Mouse (Mus musculus) olfactory bulb, adult 2 months (tissue): ENCODE data around the gene Pank1.

Experiments used
- CTCF ChIP-seq: fragments of 200-500 bp; IDR thresholded peaks from 2 replicates; pipeline ENCODE4 v1.5.1; 2012; ENCODE audit warnings: low read depth, mild to moderate bottlenecking, low read length, moderate library complexity; ENCODE audit not compliant: insufficient read depth
- POLR2A ChIP-seq: fragments of 200-500 bp; IDR thresholded peaks from 2 replicates; pipeline ENCODE4 v1.6.1; 2012; ENCODE audit warnings: mild to moderate bottlenecking, low read depth, low read length, moderate library complexity; ENCODE audit not compliant: insufficient read depth

GRCm38 (mm10) chr19:34881160-34881559, 1.9 kb upstream of the Pank1 start:
- no peak for TF ChIP-seq CTCF
- TF ChIP-seq POLR2A, result no peak
